Mouse (Mus musculus) forebrain, embryonic 16.5 days (tissue): ENCODE results near the gene Kmo. TPM values are rescaled to one million over a fixed set of nuclear protein-coding genes. Genes with fewer than 3 reads are reported as not detected.

Experiments
- ATAC-seq: fragments of 200-750 bp; cut with Nextera tagmentation; 2 replicates; pipeline ENCODE4 v1.8.0; 2017; ENCODE audit warnings: mild to moderate bottlenecking, moderate library complexity
- H3K27ac ChIP-seq: fragments of 300-500 bp; sonication (generic); 2 replicates; pipeline ENCODE4 v1.5.1; 2014; ENCODE audit warnings: low read length, control low read depth
- H3K27me3 ChIP-seq: fragments of 300-500 bp; sonication (generic); replicated peaks from 2 replicates; pipeline ENCODE4 v1.6.1; 2014; ENCODE audit warnings: low read length; ENCODE audit not compliant: control insufficient read depth, insufficient read depth
- H3K36me3 ChIP-seq: fragments of 300-500 bp; sonication (generic); 2 replicates; pipeline ENCODE4 v1.6.1; 2014; ENCODE audit not compliant: control insufficient read depth, insufficient read depth
- H3K4me1 ChIP-seq: fragments of 300-500 bp; sonication (generic); replicated peaks from 2 replicates; pipeline ENCODE4 v1.6.1; 2014; ENCODE audit warnings: low read length; ENCODE audit not compliant: control insufficient read depth, insufficient read depth
- H3K4me2 ChIP-seq: fragments of 300-500 bp; sonication (generic); 2 replicates; pipeline ENCODE4 v1.6.1; 2014; ENCODE audit warnings: mild to moderate bottlenecking, low read length, control low read depth
- H3K4me3 ChIP-seq: fragments of 300-500 bp; sonication (generic); replicated peaks from 2 replicates; pipeline ENCODE4 v1.5.1; 2014; ENCODE audit warnings: mild to moderate bottlenecking, low read length, control low read depth
- H3K9ac ChIP-seq: fragments of 300-500 bp; sonication (generic); replicated peaks from 2 replicates; pipeline ENCODE4 v1.6.1; 2014; ENCODE audit warnings: low read depth, low read length, control low read depth
- H3K9me3 ChIP-seq: fragments of 300-500 bp; sonication (generic); 2 replicates; pipeline ENCODE4 v1.6.1; 2016; ENCODE audit warnings: low read length; ENCODE audit not compliant: control insufficient read depth
- WGBS: fragments of 180-500 bp; shearing (Covaris S2); extraction: QIAGEN DNeasy Blood & Tissue Kit; methylation state at CpG from one replicate; pipeline ENCODE4 v1.1.7; 2014; 5-methylcytosine and 5-hydroxymethylcytosine counted together
- polyA plus RNA-seq: library from polyadenylated mRNA; unstranded; fragments of >200 nt; fragmentation: Nextera tagmentation; extraction: Ambion mirVana; gene quantifications from 2 replicates; pipeline ENCODE4 v1.2.1, GENCODE M21; 2015

Kmo gene
- polyA plus RNA-seq, 1 experiment from 2014 or later: not detected

DNA sequence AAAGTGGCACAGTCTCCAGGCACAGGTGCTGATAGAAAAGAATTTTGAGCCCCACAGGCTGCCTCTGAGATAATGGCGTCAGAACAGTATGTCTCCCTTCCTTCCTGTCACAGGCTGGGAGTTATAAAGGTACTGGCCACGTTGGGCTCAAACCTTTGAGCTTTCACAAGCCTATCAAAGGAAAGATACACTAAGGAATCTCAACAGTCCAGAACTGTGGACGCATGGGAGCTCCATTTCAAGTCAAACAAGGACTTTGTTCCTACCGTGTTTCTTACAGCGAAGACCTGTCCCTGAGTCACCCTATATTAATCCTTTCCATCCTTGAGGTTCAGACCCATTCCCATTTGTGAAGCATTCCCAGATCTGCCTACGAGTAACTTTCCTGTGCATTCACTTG is 57.3 kb downstream of the Kmo start:
- Histone ChIP-seq H3K4me1 (no peaks in the 10 kb centered on the region), H3K36me3 (no peaks in the 10 kb centered on the region), H3K27me3 (no peaks in the 10 kb centered on the region), H3K27ac (no peak overlapping the region), H3K4me3 (no peak overlapping the region), H3K9ac (no peak overlapping the region), H3K9me3 (no peaks in the 10 kb centered on the region), H3K4me2 (no peak overlapping the region)
- no peak for ATAC-seq
- 81% methylated on average over 6 of the region's 6 CpGs for WGBS

DNA sequence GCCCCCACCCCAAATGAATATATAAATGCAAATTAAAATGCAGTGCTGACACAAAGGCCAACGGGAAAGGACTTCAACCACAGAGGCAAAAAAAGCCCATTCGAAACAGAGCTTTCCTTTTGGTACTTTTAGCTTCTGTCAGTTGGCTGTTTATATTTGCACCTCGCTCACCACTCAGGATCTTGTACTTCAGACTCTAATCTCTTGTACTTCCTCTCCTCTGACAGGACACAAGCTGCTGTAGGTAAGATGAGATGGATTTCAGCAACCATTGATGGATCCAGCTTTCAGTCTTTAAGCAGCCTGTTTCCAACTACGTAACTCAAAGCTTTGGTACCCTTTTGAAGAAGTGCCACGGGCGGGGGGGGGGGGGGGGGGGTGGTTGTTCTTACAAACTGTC is 60.8 kb downstream of the Kmo start:
- no peaks in the 10 kb centered on the region for H3K9me3 ChIP-seq
- H3K9ac ChIP-seq: no peak overlapping the region
- no peak overlapping the region for H3K4me3 ChIP-seq
- no peaks in the 10 kb centered on the region for H3K4me1 ChIP-seq
- H3K27me3 ChIP-seq: no peaks in the 10 kb centered on the region
- H3K27ac ChIP-seq: no peak overlapping the region
- ATAC-seq: no peak
- WGBS: 78% methylated on average over 6 of the region's 6 CpGs
- no peaks in the 10 kb centered on the region for H3K36me3 ChIP-seq
- no peak overlapping the region for H3K4me2 ChIP-seq

DNA sequence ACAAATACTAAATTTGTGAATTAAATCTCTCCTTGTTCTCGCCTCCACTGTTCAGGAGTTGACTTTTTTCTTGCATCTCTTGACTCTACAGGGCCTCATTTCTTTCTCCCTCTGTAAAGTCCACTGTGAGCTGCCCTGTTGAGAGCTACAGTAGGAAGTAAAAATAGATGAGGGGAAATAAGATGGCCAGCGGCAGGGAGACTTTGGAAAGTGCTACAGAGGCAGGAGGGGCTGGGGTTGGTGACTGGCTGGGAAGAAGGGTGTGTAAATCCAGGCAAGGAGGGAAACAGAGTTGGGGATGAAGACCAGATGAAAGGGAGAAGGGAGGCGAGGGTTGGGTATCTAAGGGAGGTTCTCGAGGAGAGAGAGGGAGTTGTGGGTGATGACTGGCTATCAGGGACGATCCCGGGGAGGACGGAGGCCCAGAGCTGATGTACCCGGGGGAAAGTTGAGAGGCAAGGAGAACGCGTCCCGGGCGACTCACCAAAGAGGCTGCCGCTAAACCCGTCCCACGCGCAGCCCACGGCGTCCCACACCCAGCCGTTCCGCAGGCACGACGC is 71.6 kb downstream of the Kmo start:
- Histone ChIP-seq H3K9ac (peak overlapping the region; percentile 73), H3K36me3 (0 out of 2 replicates have a peak, but pooled peaks cover 3% of the 10 kb centered on the region), H3K9me3 (no peaks in the 10 kb centered on the region), H3K4me1 (peaks cover 14% of the 10 kb centered on the region), H3K4me3 (peak overlapping the region; percentile 88), H3K27ac (peak overlapping the region; percentile 86), H3K4me2 (peak overlapping the region; percentile 82), H3K27me3 (no peaks in the 10 kb centered on the region)
- ATAC-seq: no peak
- WGBS: under 1% methylated on average over 22 of the region's 22 CpGs

DNA sequence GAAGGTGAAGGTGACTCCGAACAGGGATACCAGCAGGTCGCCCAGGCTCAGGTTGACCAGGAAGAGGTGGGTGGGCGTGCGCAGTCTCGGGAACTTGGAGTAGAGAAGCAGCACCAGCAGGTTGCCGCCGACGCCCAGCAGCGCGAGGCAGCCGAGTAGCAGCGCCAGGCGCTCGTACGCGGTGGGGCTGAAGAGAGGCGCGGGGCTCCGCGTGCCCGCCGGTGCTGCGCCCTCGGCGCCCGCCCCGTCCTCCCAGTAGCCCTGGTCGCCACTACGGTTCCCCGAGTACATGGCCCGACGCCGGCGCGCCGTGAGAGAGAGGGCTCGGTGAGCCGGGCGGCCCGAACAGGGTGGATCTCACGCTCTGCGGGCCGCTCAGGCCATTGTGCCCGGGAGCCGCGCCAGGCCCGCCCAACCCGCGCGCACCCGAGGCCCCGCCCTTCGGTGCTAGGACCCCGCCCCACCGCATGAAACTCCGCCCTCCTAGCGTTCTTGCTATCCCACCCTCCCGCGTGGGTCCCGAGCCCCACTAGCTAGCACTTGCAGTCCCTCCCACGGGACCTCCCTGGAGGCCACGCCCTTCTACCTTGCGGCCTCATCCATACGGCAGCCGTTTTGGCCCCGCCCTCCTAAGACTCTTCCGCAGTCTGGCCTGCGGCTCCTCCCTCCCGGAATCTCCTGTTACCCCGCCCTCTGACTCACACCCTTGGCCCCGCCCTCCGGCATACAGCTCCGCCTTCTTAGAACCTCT is 72.2 kb downstream of the Kmo start, which contains the start of the genes Opn3 and Chml:
Opn3 (minus strand) TSS at position 531 of the 751 bp plus-strand sequence.
Chml (minus strand) TSS at position 656 of the 751 bp plus-strand sequence.
- peak within 1 kb of the TSS; percentile 82 for H3K4me2 ChIP-seq
- WGBS: under 1% methylated on average over 72 of the region's 73 CpGs
- H3K4me3 ChIP-seq: peak within 1 kb of the TSS; percentile 88
- H3K27ac ChIP-seq: peak within 1 kb of the TSS; percentile 86
- no peaks in the 10 kb centered on the region for H3K27me3 ChIP-seq
- H3K4me1 ChIP-seq: peaks cover 14% of the 10 kb centered on the region
- H3K9ac ChIP-seq: peak within 1 kb of the TSS; percentile 73
- no peaks in the 10 kb centered on the region for H3K9me3 ChIP-seq
- 0 out of 2 replicates have a peak, but pooled peaks cover 3% of the 10 kb centered on the region for H3K36me3 ChIP-seq
- peak; percentile 96 for ATAC-seq

DNA sequence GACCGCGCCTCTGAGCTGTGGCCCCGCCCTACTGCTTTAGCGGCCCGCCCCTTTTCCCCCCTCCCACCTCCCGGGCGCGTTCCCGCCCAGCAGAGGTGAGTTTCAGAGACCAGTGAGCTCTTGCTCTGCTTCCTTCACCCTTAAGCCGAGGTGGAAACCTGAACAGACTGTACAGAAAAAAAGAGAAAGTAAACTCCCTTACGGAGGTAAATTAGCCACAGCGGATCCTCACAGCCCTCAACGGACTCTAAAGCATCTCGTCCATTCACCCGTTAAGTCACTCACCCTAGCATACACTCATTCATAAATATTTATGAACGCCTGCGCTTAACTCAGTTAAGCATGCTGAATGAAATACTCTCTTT is 72.8 kb downstream of the Kmo start:
- Histone ChIP-seq H3K9ac (no peak overlapping the region), H3K27me3 (no peaks in the 10 kb centered on the region), H3K4me1 (peaks cover 14% of the 10 kb centered on the region), H3K4me3 (peak overlapping the region; percentile 88), H3K36me3 (no peaks in the 10 kb centered on the region), H3K27ac (peak overlapping the region; percentile 86; the same call in 1 of the 2 replicates), H3K9me3 (no peaks in the 10 kb centered on the region), H3K4me2 (peak overlapping the region; percentile 82)
- under 1% methylated on average over 17 of the region's 17 CpGs for WGBS
- peak; percentile 70; the same call in 1 of the 2 replicates for ATAC-seq

DNA sequence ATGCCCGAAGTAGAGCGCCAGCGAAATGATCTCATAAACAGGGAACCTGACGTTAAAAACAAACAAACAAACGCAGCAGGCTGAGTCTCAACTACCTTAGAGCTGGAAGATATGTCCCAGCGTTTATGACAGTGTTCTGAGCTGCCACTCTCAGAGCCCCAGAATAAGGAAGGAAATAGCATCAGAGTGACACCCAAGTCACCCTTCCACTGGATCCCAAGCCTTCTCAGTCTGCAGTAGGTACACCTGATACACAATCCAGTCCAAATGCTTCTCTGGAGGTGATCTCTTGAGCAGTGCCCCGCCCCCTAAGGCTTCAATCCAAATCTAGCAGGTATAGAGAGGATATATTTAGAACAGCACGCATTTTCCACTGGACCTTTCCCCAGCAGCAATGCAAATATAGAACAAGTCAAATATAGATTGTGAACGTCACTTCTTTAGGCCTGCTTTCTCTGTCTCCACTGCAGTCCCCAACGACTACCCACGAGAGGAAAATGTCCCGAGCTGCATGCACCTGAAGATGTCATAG is 73.3 kb downstream of the Kmo start:
- H3K36me3 ChIP-seq: no peaks in the 10 kb centered on the region
- H3K27me3 ChIP-seq: no peaks in the 10 kb centered on the region
- H3K9ac ChIP-seq: no peak overlapping the region
- H3K4me1 ChIP-seq: peaks cover 14% of the 10 kb centered on the region
- H3K4me2 ChIP-seq: peak overlapping the region; percentile 82
- peak; percentile 0; the same call in 1 of the 2 replicates for ATAC-seq
- WGBS: 44% methylated on average over 12 of the region's 12 CpGs
- H3K27ac ChIP-seq: no peak overlapping the region
- no peaks in the 10 kb centered on the region for H3K9me3 ChIP-seq
- peak overlapping the region; percentile 88 for H3K4me3 ChIP-seq

DNA sequence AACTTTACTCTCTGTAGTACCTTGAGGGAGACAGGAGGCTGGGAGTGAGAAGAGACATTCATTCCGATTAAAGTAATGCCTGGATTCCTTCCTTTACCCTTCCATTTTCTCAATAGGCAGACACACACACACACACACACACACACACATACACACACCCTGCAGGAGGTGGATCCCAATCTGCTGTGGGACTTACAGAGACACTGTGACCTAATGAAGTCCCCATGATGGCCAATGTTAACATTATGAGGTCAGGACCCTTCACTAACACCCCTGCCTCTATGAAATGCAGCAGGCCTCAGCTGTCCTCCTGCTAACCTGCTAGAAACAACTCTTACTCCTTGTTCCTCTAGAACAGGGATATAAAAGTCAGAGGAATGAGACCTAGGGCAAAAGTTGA is 78.1 kb downstream of the Kmo start, which contains the start of gene Wdr64:
Wdr64 (plus strand) TSS at position 301 of the 400 bp plus-strand sequence.
- H3K4me3 ChIP-seq: no peak within 1 kb of the TSS
- no peaks in the 10 kb centered on the region for H3K9me3 ChIP-seq
- ATAC-seq: no peak
- WGBS: 88% methylated on average over 1 of the region's 1 CpGs
- no peaks in the 10 kb centered on the region for H3K27me3 ChIP-seq
- no peak within 1 kb of the TSS for H3K9ac ChIP-seq
- H3K27ac ChIP-seq: no peak within 1 kb of the TSS
- H3K4me2 ChIP-seq: no peak within 1 kb of the TSS
- H3K4me1 ChIP-seq: 0 out of 2 replicates have a peak, but pooled peaks cover under 1% of the 10 kb centered on the region
- H3K36me3 ChIP-seq: no peaks in the 10 kb centered on the region

DNA sequence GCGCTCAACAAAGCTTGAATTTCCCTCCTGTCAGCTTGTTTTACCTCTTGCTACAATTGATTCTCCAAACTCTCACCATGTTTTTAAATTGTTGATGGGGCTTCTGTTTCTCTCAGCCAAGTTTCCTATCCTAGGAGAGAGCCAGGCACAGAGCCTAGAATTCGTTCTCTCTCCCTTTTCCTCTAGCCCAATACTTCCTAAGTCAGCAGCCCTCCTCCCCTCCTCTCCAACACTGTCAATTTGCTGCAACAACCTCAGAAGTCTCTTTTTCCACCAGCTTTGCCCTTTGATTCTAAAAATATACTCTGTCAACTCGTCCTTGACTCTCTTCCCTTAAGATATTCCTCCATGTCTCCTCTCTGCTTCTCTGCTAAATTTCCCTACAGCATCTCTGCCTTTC is 79.2 kb downstream of the Kmo start:
- no peak overlapping the region for H3K27ac ChIP-seq
- H3K4me1 ChIP-seq: no peaks in the 10 kb centered on the region
- ATAC-seq: no peak
- H3K9ac ChIP-seq: no peak overlapping the region
- H3K9me3 ChIP-seq: no peaks in the 10 kb centered on the region
- no peak overlapping the region for H3K4me2 ChIP-seq
- H3K4me3 ChIP-seq: no peak overlapping the region
- no peaks in the 10 kb centered on the region for H3K36me3 ChIP-seq
- WGBS: 70% methylated on average over 3 of the region's 3 CpGs
- H3K27me3 ChIP-seq: no peaks in the 10 kb centered on the region

DNA sequence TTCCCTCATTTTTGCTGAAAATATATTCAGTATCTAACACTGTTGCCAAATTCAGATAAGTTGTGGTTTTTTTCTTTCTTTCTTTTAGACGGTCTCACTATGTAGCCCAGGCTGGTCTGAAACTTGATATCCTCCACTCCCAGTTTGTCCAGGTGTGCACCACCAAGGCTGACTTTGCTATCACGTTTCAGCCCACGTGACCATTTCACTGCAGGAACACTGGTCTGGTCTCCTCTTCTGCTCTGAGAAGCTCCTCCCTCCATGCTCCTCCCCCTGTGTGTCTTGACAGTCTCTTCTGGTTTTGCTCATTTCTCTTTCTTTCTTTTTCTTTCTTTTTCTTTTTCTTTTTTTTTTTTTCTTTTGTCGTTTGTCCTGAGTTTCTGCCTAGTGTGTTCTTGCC is 79.6 kb downstream of the Kmo start:
- Histone ChIP-seq H3K4me2 (no peak overlapping the region), H3K4me3 (no peak overlapping the region), H3K27me3 (no peaks in the 10 kb centered on the region), H3K4me1 (no peaks in the 10 kb centered on the region), H3K9ac (no peak overlapping the region), H3K9me3 (no peaks in the 10 kb centered on the region), H3K27ac (no peak overlapping the region), H3K36me3 (no peaks in the 10 kb centered on the region)
- 43% methylated on average over 4 of the region's 4 CpGs for WGBS
- ATAC-seq: no peak
